Mouse (Mus musculus) hindbrain, postnatal 0 days (tissue): ENCODE measurements at regions not wholly inside any gene's neighbourhood (a gene's known extent, or its start where the extent isn't known, plus 50 kb on each side); places are given as distances from the start of the nearest gene placed in this dataset.

ENCODE experiments used
- ATAC-seq: fragments of 200-750 bp; cut with Nextera tagmentation; 2 replicates; pipeline ENCODE4 v1.8.0; 2017; ENCODE audit warnings: mild to moderate bottlenecking, moderate TSS enrichment, moderate library complexity
- DNase-seq: peaks from one replicate; pipeline ENCODE4 v3.0.0-alpha.2; 2015; ENCODE audit warnings: low spot score
- H3K27ac ChIP-seq: fragments of 300-500 bp; sonication (generic); 2 replicates; pipeline ENCODE4 v1.5.1; 2014; ENCODE audit warnings: mild to moderate bottlenecking
- H3K27me3 ChIP-seq: fragments of 300-500 bp; sonication (generic); 2 replicates; pipeline ENCODE4 v1.6.1; 2014; ENCODE audit warnings: low read length, mixed read lengths; ENCODE audit not compliant: insufficient read depth
- H3K36me3 ChIP-seq: fragments of 300-500 bp; sonication (generic); 2 replicates; pipeline ENCODE4 v1.6.1; 2014; ENCODE audit warnings: low read length, mixed read lengths; ENCODE audit not compliant: insufficient read depth
- H3K4me1 ChIP-seq: fragments of 300-500 bp; sonication (generic); 2 replicates; pipeline ENCODE4 v1.6.1; 2014; ENCODE audit warnings: antibody characterized with exemption, low read length, mixed read lengths; ENCODE audit not compliant: insufficient read depth
- H3K4me2 ChIP-seq: fragments of 300-500 bp; sonication (generic); 2 replicates; pipeline ENCODE4 v1.6.1; 2014; ENCODE audit warnings: low read depth, mild to moderate bottlenecking, low read length, moderate library complexity, mixed read lengths
- H3K4me3 ChIP-seq: fragments of 300-500 bp; sonication (generic); 2 replicates; pipeline ENCODE4 v1.5.1; 2014; ENCODE audit warnings: low read length
- H3K9ac ChIP-seq: fragments of 300-500 bp; sonication (generic); replicated peaks from 2 replicates; pipeline ENCODE4 v1.6.1; 2014; ENCODE audit warnings: mild to moderate bottlenecking, low read length, moderate library complexity, mixed read lengths
- H3K9me3 ChIP-seq: fragments of 300-500 bp; sonication (generic); 2 replicates; pipeline ENCODE4 v1.6.1; 2016; ENCODE audit warnings: low read length, mixed read lengths
- CTCF ChIP-seq: IDR thresholded peaks from 2 replicates; pipeline ENCODE4 v1.5.1; 2016; ENCODE audit warnings: antibody characterized with exemption, control low read depth, low read depth
- WGBS: fragments of 180-500 bp; shearing (Covaris S2); extraction: QIAGEN DNeasy Blood & Tissue Kit; methylation state at CpG from one replicate; pipeline ENCODE4 v1.1.7; 2014; 5-methylcytosine and 5-hydroxymethylcytosine counted together

- Histone ChIP-seq H3K27ac (no peak overlapping the region), H3K9me3 (no peaks in the 10 kb centered on the region), H3K9ac (no peak overlapping the region), H3K27me3 (no peaks in the 10 kb centered on the region), H3K4me2 (no peak overlapping the region), H3K4me1 (no peaks in the 10 kb centered on the region), H3K36me3 (no peaks in the 10 kb centered on the region), H3K4me3 (no peak overlapping the region)
- no peak for ATAC-seq
- WGBS, result 84% methylated on average over 2 of the region's 2 CpGs
- no peak for TF ChIP-seq CTCF
- no peak for DNase-seq
Measured at GRCm38 (mm10) chr10:96366871-96367270, 230.5 kb downstream of the Gm5426 start.

- H3K4me1 ChIP-seq, result no peaks in the 10 kb centered on the region
- no peak overlapping the region for H3K9ac ChIP-seq
- H3K9me3 ChIP-seq, result no peaks in the 10 kb centered on the region
- ATAC-seq (0 out of 2 replicates have a peak, but pooled peaks have one; percentile 32), DNase-seq (peak; percentile 24)
- no peak for TF ChIP-seq CTCF
- H3K4me3 ChIP-seq, result no peak overlapping the region
- peak overlapping the region; percentile 27 for H3K4me2 ChIP-seq
- H3K36me3 ChIP-seq, result no peaks in the 10 kb centered on the region
- H3K27me3 ChIP-seq, result no peaks in the 10 kb centered on the region
- WGBS, result 70% methylated on average over 21 of the region's 21 CpGs
- no peak overlapping the region for H3K27ac ChIP-seq
Measured at GRCm38 (mm10) chr10:96370547-96371320, 234.3 kb downstream of the Gm5426 start.

- Histone ChIP-seq H3K9me3 (no peaks in the 10 kb centered on the region), H3K36me3 (no peaks in the 10 kb centered on the region), H3K4me1 (no peaks in the 10 kb centered on the region), H3K27ac (no peak overlapping the region), H3K9ac (no peak overlapping the region), H3K4me3 (no peak overlapping the region), H3K4me2 (peak overlapping the region; percentile 27), H3K27me3 (no peaks in the 10 kb centered on the region)
- DNase-seq, result no peak
- no peak for TF ChIP-seq CTCF
- WGBS, result 65% methylated on average over 14 of the region's 14 CpGs
- 0 out of 2 replicates have a peak, but pooled peaks have one; percentile 4 for ATAC-seq
Measured at GRCm38 (mm10) chr10:96371321-96371653, 234.9 kb downstream of the Gm5426 start.

- no peaks in the 10 kb centered on the region for H3K27me3 ChIP-seq
- H3K4me1 ChIP-seq, result no peaks in the 10 kb centered on the region
- H3K36me3 ChIP-seq, result no peaks in the 10 kb centered on the region
- no peak overlapping the region for H3K4me2 ChIP-seq
- DNase-seq (no peak), ATAC-seq (no peak)
- no peak overlapping the region for H3K27ac ChIP-seq
- 72% methylated on average over 11 of the region's 11 CpGs for WGBS
- H3K9me3 ChIP-seq, result no peaks in the 10 kb centered on the region
- H3K4me3 ChIP-seq, result no peak overlapping the region
- H3K9ac ChIP-seq, result no peak overlapping the region
- no peak for TF ChIP-seq CTCF
Measured at GRCm38 (mm10) chr10:96372616-96373346, 236.4 kb downstream of the Gm5426 start.

GRCm38 (mm10) chr10:96373481-96373880 lies 237.1 kb downstream of the Gm5426 start:
- no peak for ATAC-seq
- no peak for TF ChIP-seq CTCF
- no peak overlapping the region for H3K4me2 ChIP-seq
- H3K27me3 ChIP-seq, result no peaks in the 10 kb centered on the region
- no peak overlapping the region for H3K4me3 ChIP-seq
- no peak overlapping the region for H3K9ac ChIP-seq
- H3K36me3 ChIP-seq, result no peaks in the 10 kb centered on the region
- WGBS, result 64% methylated on average over 7 of the region's 7 CpGs
- no peak for DNase-seq
- no peak overlapping the region for H3K27ac ChIP-seq
- no peaks in the 10 kb centered on the region for H3K4me1 ChIP-seq
- no peaks in the 10 kb centered on the region for H3K9me3 ChIP-seq

GRCm38 (mm10) chr10:96374293-96375069 lies 238.1 kb downstream of the Gm5426 start:
- DNase-seq (no peak), ATAC-seq (no peak)
- Histone ChIP-seq H3K27ac (no peak overlapping the region), H3K4me3 (no peak overlapping the region), H3K27me3 (no peaks in the 10 kb centered on the region), H3K9me3 (no peaks in the 10 kb centered on the region), H3K36me3 (no peaks in the 10 kb centered on the region), H3K4me1 (no peaks in the 10 kb centered on the region), H3K9ac (no peak overlapping the region), H3K4me2 (no peak overlapping the region)
- 78% methylated on average over 12 of the region's 12 CpGs for WGBS
- TF ChIP-seq CTCF, result no peak
